Mouse (Mus musculus) retina, postnatal 1 day (tissue): Measurements from ENCODE around the gene Pfn1.

Source experiments
- DNase-seq: peaks from one replicate; pipeline ENCODE4 v3.0.0-alpha.2; 2012

Gene Pfn1

GRCm38 (mm10) chr11:70674014-70674413 is 19.6 kb upstream of the Pfn1 start:
- no peak for DNase-seq

GRCm38 (mm10) chr11:70671333-70672047 is 17.0 kb upstream of the Pfn1 start:
- peak; percentile 13 for DNase-seq

- no peak for DNase-seq
Measured at GRCm38 (mm10) chr11:70670483-70670882, 16.0 kb upstream of the Pfn1 start.

GRCm38 (mm10) chr11:70669582-70670345 is 15.3 kb upstream of the Pfn1 start:
- DNase-seq = peak; percentile 83

GRCm38 (mm10) chr11:70668771-70669505 is 14.5 kb upstream of the Pfn1 start, which contains the start of gene Spag7:
Gene Spag7 (minus strand): TSS chr11:70669416.
- DNase-seq = peak; percentile 100

GRCm38 (mm10) chr11:70668335-70668770 is 13.9 kb upstream of the Pfn1 start:
- no peak for DNase-seq

GRCm38 (mm10) chr11:70667271-70668150 is 13.1 kb upstream of the Pfn1 start:
- no peak for DNase-seq

GRCm38 (mm10) chr11:70666687-70667086 is 12.2 kb upstream of the Pfn1 start:
- DNase-seq = no peak

GRCm38 (mm10) chr11:70664741-70665140 is 10.3 kb upstream of the Pfn1 start:
- no peak for DNase-seq

GRCm38 (mm10) chr11:70663957-70664356 is 9.5 kb upstream of the Pfn1 start:
- no peak for DNase-seq

- DNase-seq = no peak
Measured at GRCm38 (mm10) chr11:70663101-70663500, 8.7 kb upstream of the Pfn1 start.

GRCm38 (mm10) chr11:70660571-70660970 is 6.1 kb upstream of the Pfn1 start:
- no peak for DNase-seq

- DNase-seq = no peak
Measured at GRCm38 (mm10) chr11:70658942-70659341, 4.5 kb upstream of the Pfn1 start.

- no peak for DNase-seq
Measured at GRCm38 (mm10) chr11:70658521-70658920, 4.1 kb upstream of the Pfn1 start.

GRCm38 (mm10) chr11:70657991-70658390 is 3.5 kb upstream of the Pfn1 start:
- no peak for DNase-seq

GRCm38 (mm10) chr11:70657573-70657972 is 3.1 kb upstream of the Pfn1 start:
- DNase-seq = no peak

- DNase-seq = peak; percentile 20
Measured at GRCm38 (mm10) chr11:70656964-70657363, 2.5 kb upstream of the Pfn1 start, which contains the start of gene Eno3. Gene Eno3 (plus strand): TSS chr11:70657202.

GRCm38 (mm10) chr11:70656456-70656927 is 2.0 kb upstream of the Pfn1 start:
- DNase-seq = peak; percentile 8

- DNase-seq = no peak
Measured at GRCm38 (mm10) chr11:70655571-70656455, 1.4 kb upstream of the Pfn1 start.

- DNase-seq = peak; percentile 88
Measured at GRCm38 (mm10) chr11:70654923-70655570, 603 bp upstream of the Pfn1 start.
